Mouse (Mus musculus) limb, embryonic 10.5 days (tissue): ENCODE measurements around the gene Aste1. TPM values are rescaled to one million over a fixed set of nuclear protein-coding genes. Genes with fewer than 3 reads are reported as not detected.

Experiments used
- DNase-seq: peaks from one replicate; pipeline ENCODE4 v3.0.0-alpha.2; 2017; ENCODE audit warnings: low spot score
- H3K27ac ChIP-seq: fragments of 300-500 bp; sonication (generic); 2 replicates; pipeline ENCODE4 v1.5.1; 2016; ENCODE audit warnings: mild to moderate bottlenecking
- H3K27me3 ChIP-seq: fragments of 300-500 bp; sonication (generic); 2 replicates; pipeline ENCODE4 v1.6.1; 2016; ENCODE audit warnings: low read depth, mild to moderate bottlenecking; ENCODE audit not compliant: poor library complexity, severe bottlenecking
- H3K36me3 ChIP-seq: fragments of 300-500 bp; sonication (generic); 2 replicates; pipeline ENCODE4 v1.6.1; 2016; ENCODE audit warnings: mild to moderate bottlenecking, moderate library complexity
- H3K4me1 ChIP-seq: fragments of 300-500 bp; sonication (generic); 2 replicates; pipeline ENCODE4 v1.6.1; 2016
- H3K4me3 ChIP-seq: fragments of 300-500 bp; sonication (generic); 2 replicates; pipeline ENCODE4 v1.5.1; 2016; ENCODE audit warnings: mild to moderate bottlenecking, moderate library complexity
- H3K9me3 ChIP-seq: fragments of 300-500 bp; sonication (generic); replicated peaks from 2 replicates; pipeline ENCODE4 v1.6.1; 2016; ENCODE audit warnings: mild to moderate bottlenecking
- WGBS: fragments of 180-500 bp; shearing (Covaris S2); methylation state at CpG from one replicate; pipeline ENCODE4 v1.1.7; 2016; 5-methylcytosine and 5-hydroxymethylcytosine counted together
- polyA plus RNA-seq: library from polyadenylated mRNA; unstranded; fragments of >200 nt; fragmentation: Nextera tagmentation; extraction: Ambion mirVana; gene quantifications from 2 replicates; pipeline ENCODE4 v1.2.1, GENCODE M21; 2016

Gene Aste1
- polyA plus RNA-seq, 1 experiment from 2014 or later, result 12.6 TPM

DNA sequence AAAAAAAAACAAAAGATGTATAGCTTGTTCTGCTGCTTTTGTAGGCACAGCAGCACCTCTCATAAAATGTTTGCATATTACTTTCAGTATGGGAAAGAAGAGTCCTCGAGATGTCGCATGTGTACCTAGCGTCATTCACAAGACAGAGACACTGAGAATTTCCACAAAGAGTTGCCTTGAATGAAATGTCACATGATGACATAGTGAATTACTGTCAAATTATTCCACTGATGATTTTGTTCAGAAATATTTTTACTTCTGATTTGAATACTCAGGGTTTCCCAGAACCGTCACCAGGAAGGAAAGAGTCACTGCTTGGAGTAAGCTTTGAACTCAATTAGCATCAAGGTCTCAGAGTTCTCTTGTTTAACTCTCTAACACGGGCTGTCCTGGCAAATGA lies 7.8 kb upstream of the Aste1 start:
- no peaks in the 10 kb centered on the region for H3K36me3 ChIP-seq
- no peaks in the 10 kb centered on the region for H3K27me3 ChIP-seq
- H3K9me3 ChIP-seq, result no peaks in the 10 kb centered on the region
- 82% methylated on average over 5 of the region's 5 CpGs for WGBS
- H3K4me1 ChIP-seq, result no peaks in the 10 kb centered on the region
- DNase-seq, result no peak
- H3K4me3 ChIP-seq, result no peak overlapping the region
- H3K27ac ChIP-seq, result no peak overlapping the region

DNA sequence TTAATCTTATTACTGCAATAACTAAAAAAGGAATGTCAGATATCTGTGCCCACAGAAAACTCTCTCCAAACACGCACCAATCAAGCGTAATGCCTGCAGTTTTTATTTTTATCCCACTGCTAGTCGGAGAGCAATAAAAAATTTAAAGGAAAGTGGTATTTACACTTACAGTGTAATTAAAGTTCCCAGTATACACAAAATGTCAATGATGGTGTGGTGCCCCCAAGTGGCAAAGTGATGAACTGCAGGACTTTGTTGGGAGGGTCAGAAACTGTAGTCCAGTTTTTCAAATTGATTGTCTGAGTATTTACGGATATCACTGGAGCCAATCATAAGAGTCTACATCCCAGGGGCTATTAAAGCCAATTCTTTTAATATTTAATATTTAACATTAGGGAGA lies 5.9 kb upstream of the Aste1 start:
- Histone ChIP-seq H3K4me1 (no peaks in the 10 kb centered on the region), H3K36me3 (no peaks in the 10 kb centered on the region), H3K9me3 (no peaks in the 10 kb centered on the region), H3K4me3 (no peak overlapping the region), H3K27ac (no peak overlapping the region), H3K27me3 (no peaks in the 10 kb centered on the region)
- 27% methylated on average over 4 of the region's 4 CpGs for WGBS
- DNase-seq, result peak; percentile 78

DNA sequence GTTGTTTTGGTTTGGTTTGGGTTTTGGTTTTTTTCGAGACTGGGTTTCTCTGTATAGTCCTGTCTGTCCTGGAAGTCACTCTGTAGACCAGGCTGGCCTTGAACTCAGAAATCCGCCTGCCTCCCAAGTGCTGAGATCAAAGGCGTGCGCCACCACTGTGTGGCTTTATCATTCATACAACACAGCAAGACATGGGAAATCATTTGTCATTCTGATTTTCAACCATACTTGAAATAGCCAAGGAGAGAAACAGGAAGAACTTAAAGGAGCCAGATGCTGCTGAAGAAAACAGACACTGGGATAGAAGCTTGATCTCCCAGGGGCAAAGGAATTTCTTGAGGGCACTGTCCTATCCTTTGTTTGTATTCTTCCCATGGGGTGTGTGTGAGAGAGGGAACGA lies 4.6 kb upstream of the Aste1 start:
- Histone ChIP-seq H3K36me3 (no peaks in the 10 kb centered on the region), H3K9me3 (no peaks in the 10 kb centered on the region), H3K4me1 (0 out of 2 replicates have a peak, but pooled peaks cover 3% of the 10 kb centered on the region), H3K4me3 (no peak overlapping the region), H3K27me3 (no peaks in the 10 kb centered on the region), H3K27ac (no peak overlapping the region)
- WGBS, result 82% methylated on average over 4 of the region's 5 CpGs
- no peak for DNase-seq

DNA sequence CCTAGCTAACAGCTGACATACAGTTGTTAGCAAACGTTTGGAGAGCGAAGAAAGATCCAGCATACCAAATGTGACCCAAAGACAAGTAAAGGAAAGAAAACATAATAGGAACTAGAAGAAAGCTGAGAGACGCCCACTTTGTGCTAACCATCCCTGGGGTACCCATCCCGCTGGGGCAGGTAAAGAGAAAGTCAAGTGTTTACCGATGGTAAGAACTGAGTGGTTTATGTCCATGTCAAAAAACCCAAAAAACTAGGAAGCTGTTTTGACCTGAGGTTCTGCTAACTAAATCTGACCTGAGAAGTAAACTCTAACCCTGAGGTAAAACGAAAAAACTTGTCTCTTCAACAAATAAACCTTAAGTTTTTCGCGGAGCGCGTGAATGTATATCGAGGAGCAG lies 472 bp upstream of the Aste1 start:
- H3K27me3 ChIP-seq, result no peaks in the 10 kb centered on the region
- peak overlapping the region; percentile 79 for H3K4me3 ChIP-seq
- H3K9me3 ChIP-seq, result no peaks in the 10 kb centered on the region
- peaks cover 30% of the 10 kb centered on the region for H3K36me3 ChIP-seq
- WGBS, result 13% methylated on average over 11 of the region's 11 CpGs
- no peak for DNase-seq
- H3K4me1 ChIP-seq, result 0 out of 2 replicates have a peak, but pooled peaks cover 9% of the 10 kb centered on the region
- H3K27ac ChIP-seq, result no peak overlapping the region

DNA sequence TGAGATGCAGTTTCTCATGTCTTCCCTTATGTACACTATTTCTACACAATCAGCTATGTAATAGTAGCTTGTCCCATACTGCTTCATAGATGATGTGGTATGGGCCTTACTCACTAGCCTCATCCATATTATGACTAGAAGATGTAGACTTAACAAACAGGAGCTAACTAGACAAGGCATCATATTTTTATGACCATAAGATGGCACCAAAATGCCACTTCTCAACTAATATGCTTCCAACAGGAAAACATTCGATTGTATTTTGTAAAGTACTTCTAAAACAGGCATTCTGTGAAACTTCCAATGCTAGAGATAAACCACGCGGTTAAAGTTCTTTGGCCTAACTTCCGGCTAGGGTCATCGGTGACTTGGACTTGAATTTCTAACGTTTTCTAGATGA lies 13.4 kb downstream of the Aste1 start:
- 96% methylated on average over 6 of the region's 6 CpGs for WGBS
- DNase-seq, result no peak
- H3K36me3 ChIP-seq, result peaks cover 65% of the 10 kb centered on the region
- no peaks in the 10 kb centered on the region for H3K9me3 ChIP-seq
- H3K4me1 ChIP-seq, result no peaks in the 10 kb centered on the region
- H3K27me3 ChIP-seq, result no peaks in the 10 kb centered on the region
- H3K27ac ChIP-seq, result no peak overlapping the region
- no peak overlapping the region for H3K4me3 ChIP-seq

DNA sequence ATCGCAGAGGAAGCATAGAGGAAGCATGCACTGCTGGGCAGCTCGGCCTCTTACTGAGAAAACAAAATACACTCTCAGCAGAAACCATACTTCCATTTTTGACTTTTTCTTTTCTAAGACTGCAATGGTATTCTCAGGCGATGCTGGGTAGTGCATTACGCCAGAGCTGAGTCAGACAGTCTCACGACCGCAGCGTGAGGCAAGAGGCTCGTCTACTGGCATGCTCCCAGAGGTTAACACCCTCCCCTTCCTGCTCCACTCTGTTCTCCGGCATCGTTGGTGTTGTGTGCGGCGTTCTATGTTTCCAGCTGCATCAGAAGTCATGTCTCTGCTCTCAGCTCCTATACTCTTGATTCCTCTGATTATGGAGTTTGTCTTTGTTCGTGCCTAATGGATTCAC lies 63.8 kb downstream of the Aste1 start:
- 94% methylated on average over 13 of the region's 13 CpGs for WGBS
- no peak overlapping the region for H3K4me3 ChIP-seq
- no peak for DNase-seq
- H3K9me3 ChIP-seq, result no peaks in the 10 kb centered on the region
- H3K27ac ChIP-seq, result no peak overlapping the region
- H3K36me3 ChIP-seq, result peaks cover 55% of the 10 kb centered on the region
- no peaks in the 10 kb centered on the region for H3K27me3 ChIP-seq
- no peaks in the 10 kb centered on the region for H3K4me1 ChIP-seq

DNA sequence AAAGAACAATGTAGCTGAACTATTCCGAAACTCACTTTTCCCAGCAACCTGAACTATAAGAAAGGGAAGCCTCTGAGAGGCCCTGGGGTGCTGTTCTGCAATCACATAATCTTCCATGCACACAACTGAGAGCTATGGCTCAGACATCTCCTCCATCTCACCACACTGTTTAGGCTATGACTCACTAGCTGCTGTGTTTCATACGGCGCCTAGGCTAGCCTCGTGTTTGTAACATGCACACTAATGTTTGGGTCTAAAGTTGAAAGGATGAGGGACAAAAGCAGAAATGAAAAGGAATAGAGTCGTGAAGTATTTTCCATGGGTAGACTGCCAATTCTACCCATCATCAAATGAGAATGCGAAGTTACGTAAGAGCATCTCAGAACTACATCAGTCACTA lies 66.3 kb downstream of the Aste1 start:
- Histone ChIP-seq H3K4me3 (no peak overlapping the region), H3K9me3 (no peaks in the 10 kb centered on the region), H3K36me3 (peaks cover 55% of the 10 kb centered on the region), H3K27ac (no peak overlapping the region), H3K27me3 (no peaks in the 10 kb centered on the region), H3K4me1 (no peaks in the 10 kb centered on the region)
- 96% methylated on average over 7 of the region's 7 CpGs for WGBS
- no peak for DNase-seq

Other genes starting within 250 kb of the Aste1 start
- 0.11 and 0.18 TPM in 2 replicates for gene Nek11, start 132 bp downstream of the Aste1 start, polyA plus RNA-seq
- 48.8 and 53.6 TPM in 2 replicates for gene Atp2c1, start 131.9 kb downstream of the Aste1 start, polyA plus RNA-seq
- 23.7 and 26.6 TPM in 2 replicates for gene Pik3r4, start 247.6 kb downstream of the Aste1 start, polyA plus RNA-seq